Mouse (Mus musculus) spleen, postnatal 4 days (tissue): ENCODE results near the gene Naip2.
"Not testable (repeated sequence)": the region's sequence is repeated elsewhere in the genome, so short reads cannot be mapped to it uniquely, and the experiment has no call there.

ENCODE experiments used
- DNase-seq, 2 experiments: peaks; one replicate each; pipeline ENCODE4 v3.0.0; 2022; ENCODE audit warnings: low spot score in 2 of 2

Gene Naip2

GRCm38 (mm10) chr13:100201659-100202333 lies at the start of gene Naip2:
Naip2 (minus strand) TSS chr13:100202092.
- not testable (repeated sequence) for DNase-seq

- DNase-seq, result not testable (repeated sequence)
These were observed 45.1 kb upstream of the Naip2 start for GRCm38 (mm10) chr13:100246896-100247519.

GRCm38 (mm10) chr13:100246223-100246622 lies 44.3 kb upstream of the Naip2 start, which contains the start of gene Naip5:
Naip5 (minus strand) TSS chr13:100246323.
- DNase-seq, result not testable (repeated sequence)

GRCm38 (mm10) chr13:100243702-100244101 lies 41.8 kb upstream of the Naip2 start:
- no peak for DNase-seq

GRCm38 (mm10) chr13:100213683-100214082 lies 11.8 kb upstream of the Naip2 start:
- not testable (repeated sequence) for DNase-seq

GRCm38 (mm10) chr13:100210540-100210939 lies 8.6 kb upstream of the Naip2 start:
- DNase-seq, result peak; percentile 32 to 69

- DNase-seq, result no peak
These were observed 1.4 kb upstream of the Naip2 start for GRCm38 (mm10) chr13:100203319-100203718.

GRCm38 (mm10) chr13:100200778-100201177 lies 1.1 kb downstream of the Naip2 start:
- no peak for DNase-seq

- no peak for DNase-seq
These were observed 6.5 kb downstream of the Naip2 start for GRCm38 (mm10) chr13:100195421-100195820.

- DNase-seq, result not testable (repeated sequence)
These were observed 18.8 kb downstream of the Naip2 start for GRCm38 (mm10) chr13:100183111-100183510.

GRCm38 (mm10) chr13:100174360-100174759 lies 27.5 kb downstream of the Naip2 start:
- DNase-seq, result not testable (repeated sequence)

GRCm38 (mm10) chr13:100166378-100166777 lies 35.5 kb downstream of the Naip2 start:
- DNase-seq, result not testable (repeated sequence)

GRCm38 (mm10) chr13:100162467-100162866 lies 39.4 kb downstream of the Naip2 start:
- DNase-seq, result not testable (repeated sequence)

GRCm38 (mm10) chr13:100161171-100161870 lies 40.6 kb downstream of the Naip2 start:
- not testable (repeated sequence) for DNase-seq

GRCm38 (mm10) chr13:100156624-100157023 lies 45.3 kb downstream of the Naip2 start:
- no peak for DNase-seq

GRCm38 (mm10) chr13:100152659-100153058 lies 49.2 kb downstream of the Naip2 start:
- peak in 1 of 2 experiments; percentile 24 for DNase-seq

GRCm38 (mm10) chr13:100141646-100142314 lies 60.1 kb downstream of the Naip2 start:
- DNase-seq, result no peak

- no peak for DNase-seq
These were observed 76.6 kb downstream of the Naip2 start for GRCm38 (mm10) chr13:100125258-100125643.

GRCm38 (mm10) chr13:100124423-100125257 lies 77.3 kb downstream of the Naip2 start, which contains the start of gene Smn1:
Smn1 (plus strand) TSS chr13:100124852.
- peak; percentile 83 to 91 for DNase-seq

- no peak for DNase-seq
These were observed 77.9 kb downstream of the Naip2 start for GRCm38 (mm10) chr13:100123970-100124369.
